Mouse (Mus musculus) retina, embryonic 14.5 days (tissue): Measurements from ENCODE around the gene Man1c1.

Experiments used
- DNase-seq: peaks from one replicate; pipeline ENCODE4 v3.0.0-alpha.2; 2015; ENCODE audit warnings: low spot score

The Man1c1 gene

DNA sequence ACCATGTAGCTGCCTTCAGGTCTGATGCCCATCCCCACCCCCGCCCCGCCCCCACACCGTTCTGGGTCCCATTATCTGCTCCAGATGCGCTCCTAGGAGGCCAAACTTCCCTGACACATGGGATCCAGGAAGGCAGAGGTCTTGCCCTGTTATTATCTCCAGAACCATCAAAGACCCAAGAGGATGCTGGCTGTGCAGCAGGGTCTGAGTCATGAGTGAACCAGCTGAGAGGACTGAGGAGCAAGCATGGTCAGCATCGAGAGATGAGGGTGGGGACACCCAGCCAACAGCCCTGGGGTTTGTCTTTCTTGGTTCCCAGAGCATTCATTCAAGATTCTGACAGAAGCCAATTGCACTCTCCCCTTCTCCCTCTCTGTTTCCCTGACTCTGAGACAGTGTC lies 100.5 kb downstream of the Man1c1 start:
- DNase-seq = no peak

DNA sequence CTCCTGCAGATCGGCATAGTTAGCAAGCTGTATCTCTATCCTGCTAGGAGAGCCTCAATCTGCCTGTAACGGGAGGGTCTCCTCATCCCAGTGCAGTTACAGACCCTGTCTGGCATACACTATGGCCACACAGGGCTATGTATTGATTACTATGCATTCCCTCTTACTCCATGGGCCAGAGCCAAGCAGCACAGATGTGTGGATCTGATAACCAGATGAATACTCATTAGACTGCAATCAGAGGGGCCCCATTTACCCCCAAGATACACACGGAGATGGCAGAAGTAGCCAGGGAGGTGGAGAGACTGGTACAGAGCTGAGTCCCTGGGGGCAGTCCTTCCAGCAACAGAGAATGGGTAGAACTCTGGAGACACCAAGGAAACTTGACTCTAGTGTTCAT lies 101.5 kb downstream of the Man1c1 start:
- DNase-seq = no peak

DNA sequence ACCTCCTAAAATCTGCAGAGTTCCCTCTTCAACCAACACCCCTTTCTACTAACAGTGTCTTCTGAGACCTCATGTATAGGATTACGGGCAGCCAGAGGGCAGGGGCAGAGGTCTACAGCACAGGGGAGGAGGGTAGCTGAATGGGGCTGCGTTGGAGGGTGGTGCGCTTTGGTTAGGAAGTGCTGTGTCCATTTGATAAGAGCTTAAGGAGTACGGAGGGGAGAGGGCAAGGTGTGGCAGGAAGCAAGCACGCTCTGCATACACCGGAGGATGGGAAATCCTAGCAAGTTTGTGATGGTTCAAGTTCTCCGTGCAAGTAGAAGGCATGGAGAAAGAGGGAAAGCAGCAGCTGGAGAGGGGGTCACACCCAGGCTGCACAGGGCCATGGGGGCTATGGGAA lies 102.1 kb downstream of the Man1c1 start:
- DNase-seq = no peak

GRCm38 (mm10) chr4:134601404-134601803 lies 102.7 kb downstream of the Man1c1 start:
- DNase-seq = no peak

DNA sequence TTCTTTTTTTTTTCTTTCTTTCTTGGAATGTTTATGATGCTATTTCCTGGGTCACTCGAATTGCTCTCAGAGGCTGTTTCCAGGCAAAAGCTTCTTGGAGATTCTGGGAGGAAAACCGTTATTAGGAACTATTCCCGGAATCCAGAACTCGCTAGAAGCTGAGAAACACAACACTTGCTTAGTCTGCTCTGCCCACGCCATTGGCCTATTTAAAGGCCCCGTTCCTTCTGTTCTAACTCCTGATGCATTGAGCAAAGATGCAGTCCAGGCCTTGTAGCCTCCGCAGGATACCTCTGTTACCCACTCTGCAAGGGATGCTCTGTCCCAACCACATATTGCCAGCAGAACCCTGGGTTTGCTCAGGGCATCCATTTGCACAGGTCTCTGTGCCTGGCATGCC lies 103.3 kb downstream of the Man1c1 start:
- no peak for DNase-seq

DNA sequence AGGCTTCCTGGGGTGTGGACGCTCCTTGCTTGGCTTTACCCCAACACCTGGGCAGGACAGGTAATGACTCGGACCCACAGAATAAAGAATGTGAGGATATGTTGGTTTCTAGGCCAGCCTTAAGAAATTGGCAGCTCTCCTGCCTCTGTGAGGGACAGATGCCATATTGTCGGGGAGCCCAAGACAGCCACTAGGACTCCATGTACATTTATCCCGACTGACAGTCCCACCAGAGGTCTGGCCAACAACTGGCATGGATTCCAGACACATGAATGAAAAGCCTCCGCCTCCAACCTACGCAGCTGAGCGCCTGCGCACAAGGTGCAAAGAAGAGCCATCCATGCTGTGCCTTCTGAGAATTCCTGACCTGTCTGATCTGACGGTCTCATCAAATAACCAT lies 104.0 kb downstream of the Man1c1 start:
- DNase-seq = no peak

DNA sequence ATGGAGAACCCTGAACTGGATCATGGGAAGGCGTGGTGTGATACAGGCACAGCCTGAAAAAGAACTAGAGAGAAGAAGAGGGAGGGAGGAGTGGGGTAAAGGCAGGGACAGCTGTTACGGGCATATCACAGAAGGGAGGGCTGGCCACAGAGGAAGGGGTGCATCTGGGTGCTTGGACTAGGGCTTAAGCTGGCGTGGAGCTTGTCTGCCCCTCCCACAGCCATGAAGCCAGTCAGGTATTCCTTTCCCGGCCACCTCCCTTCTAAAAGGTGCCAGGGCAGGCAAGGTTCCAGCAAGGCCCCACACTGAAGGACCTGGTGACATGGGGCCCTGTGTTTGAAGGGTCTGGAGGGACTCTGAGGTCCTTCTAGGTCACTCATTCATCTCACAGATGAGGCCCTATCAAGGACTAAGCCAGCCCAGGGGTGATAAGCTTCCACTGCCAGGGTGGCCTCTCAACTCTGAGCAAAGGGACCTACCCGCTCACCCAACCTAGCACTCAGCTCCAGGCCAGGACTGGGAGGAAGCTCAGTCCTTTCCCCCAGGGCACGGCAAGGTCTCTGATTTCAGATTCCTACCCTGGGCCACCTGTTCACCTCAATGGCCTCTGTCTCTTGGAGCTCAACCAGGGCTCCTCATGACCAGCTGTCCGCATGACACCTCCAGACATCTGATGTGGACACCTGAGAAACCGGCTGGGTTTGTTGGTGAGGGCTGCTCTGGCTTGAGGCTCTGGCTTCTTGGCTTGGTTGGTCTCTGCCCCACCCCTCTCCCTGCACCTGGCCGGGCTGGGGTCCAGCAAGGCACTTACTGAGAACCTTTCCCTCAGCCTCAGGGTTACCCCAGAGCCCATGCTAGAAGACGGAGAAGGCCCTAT lies 107.0 kb downstream of the Man1c1 start:
- DNase-seq = no peak

GRCm38 (mm10) chr4:134594731-134595439 lies 109.2 kb downstream of the Man1c1 start:
- no peak for DNase-seq

GRCm38 (mm10) chr4:134592442-134592841 lies 111.6 kb downstream of the Man1c1 start:
- no peak for DNase-seq

- no peak for DNase-seq
These were observed 112.5 kb downstream of the Man1c1 start for GRCm38 (mm10) chr4:134591506-134592061.

- DNase-seq = no peak
These were observed 113.7 kb downstream of the Man1c1 start for GRCm38 (mm10) chr4:134590227-134590926.

- no peak for DNase-seq
These were observed 114.3 kb downstream of the Man1c1 start for GRCm38 (mm10) chr4:134589786-134590185.

GRCm38 (mm10) chr4:134588951-134589350 lies 115.1 kb downstream of the Man1c1 start:
- DNase-seq = no peak

DNA sequence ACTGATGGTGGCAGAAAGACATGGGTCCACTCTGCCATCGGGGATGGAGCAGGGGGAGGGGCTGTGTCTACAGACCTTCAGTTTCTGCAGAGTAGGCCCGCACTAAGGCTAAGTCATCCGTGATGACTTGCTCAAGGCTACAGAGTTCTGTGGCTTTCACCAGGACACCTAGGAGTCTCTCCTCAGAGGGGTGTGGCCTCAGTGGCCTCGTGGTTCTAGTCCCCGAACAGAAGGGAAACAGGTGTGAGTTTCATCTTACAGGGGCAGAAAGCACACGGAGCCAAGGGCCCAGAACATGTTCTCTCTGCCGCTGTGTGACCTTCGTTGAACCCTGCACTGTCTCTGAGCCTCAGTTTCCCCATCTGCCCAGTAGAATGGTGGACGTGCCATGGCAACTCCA lies 115.8 kb downstream of the Man1c1 start:
- DNase-seq = no peak

- no peak for DNase-seq
These were observed 116.4 kb downstream of the Man1c1 start for GRCm38 (mm10) chr4:134587636-134588197.

- DNase-seq = no peak
These were observed 117.5 kb downstream of the Man1c1 start for GRCm38 (mm10) chr4:134586631-134587030.

DNA sequence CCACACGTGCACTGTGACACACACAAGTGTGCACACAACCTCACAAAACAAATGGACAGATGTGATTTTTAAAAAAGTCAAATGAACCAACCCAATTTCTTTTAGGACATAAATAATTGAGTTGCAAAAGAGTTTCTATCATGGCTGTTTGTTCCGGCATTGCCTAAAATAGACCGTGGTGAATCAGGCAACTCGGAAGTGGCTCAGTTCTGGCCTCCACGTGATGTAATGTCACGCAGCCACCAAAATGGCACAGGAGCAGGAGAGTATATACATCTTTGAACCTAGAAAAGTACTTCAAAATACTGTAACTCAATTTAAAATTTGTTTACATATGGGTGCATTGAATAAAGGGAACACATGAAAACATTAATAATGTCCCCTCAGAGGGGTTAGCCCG lies 118.0 kb downstream of the Man1c1 start:
- no peak for DNase-seq

DNA sequence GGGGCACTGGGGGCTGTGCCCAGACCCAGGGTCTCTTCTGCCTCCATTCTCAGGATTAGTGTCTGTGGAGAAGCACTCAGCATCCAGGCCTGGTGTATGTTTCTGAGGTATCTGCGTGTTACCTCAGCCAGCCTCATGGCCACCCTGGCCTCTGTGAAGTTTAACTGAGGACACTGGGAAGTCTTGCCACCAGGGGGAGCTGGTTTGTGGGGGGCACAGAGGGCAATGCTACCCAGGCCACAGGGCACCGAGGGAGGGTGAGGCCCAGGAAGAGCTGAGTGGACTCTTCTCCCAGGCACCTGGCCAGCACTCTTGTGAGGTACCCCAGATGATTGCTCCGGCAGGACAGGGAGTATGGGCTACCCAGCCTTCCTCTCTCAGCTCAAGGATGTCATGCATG lies 120.6 kb downstream of the Man1c1 start:
- no peak for DNase-seq

- DNase-seq = no peak
These were observed 122.7 kb downstream of the Man1c1 start for GRCm38 (mm10) chr4:134581365-134581764.

DNA sequence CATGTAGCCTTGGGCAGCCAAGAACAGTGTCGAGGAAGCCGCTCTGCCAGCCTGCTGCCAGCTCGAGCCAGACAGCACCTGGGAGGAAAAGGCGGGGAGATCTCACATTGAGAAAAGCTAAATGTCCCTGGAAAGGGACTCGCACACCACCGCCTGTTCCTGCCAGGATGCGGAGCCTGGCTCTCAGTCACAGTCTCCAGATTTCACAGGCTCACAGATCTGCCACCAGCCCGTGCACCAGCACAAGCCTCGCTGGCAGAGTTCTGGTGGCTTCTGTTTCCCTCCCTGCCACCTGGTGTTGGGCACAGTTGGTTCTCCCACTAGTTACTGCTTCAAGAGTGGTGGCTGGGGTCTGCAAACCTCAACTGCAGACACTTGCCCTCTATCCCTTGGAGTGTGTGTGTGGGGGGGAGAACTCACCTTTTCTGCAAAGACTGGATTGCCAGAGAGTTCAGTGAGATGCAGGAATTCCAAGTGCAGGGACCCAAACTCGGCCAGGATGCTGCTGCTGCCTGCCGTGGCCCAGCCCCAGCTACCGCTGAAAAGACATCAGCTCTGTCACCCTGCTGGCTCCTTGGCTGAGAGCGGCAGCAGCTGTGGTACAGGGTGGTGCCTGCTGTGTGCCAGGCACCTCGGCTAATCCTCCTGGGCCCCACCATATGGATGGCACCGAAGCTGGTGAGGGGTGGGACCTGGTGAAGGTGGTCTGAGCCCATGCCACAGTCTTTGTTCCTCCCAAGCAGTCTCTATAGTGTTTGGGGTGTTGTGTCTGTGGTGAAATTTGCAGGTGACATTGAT lies 123.5 kb downstream of the Man1c1 start:
- DNase-seq = no peak

GRCm38 (mm10) chr4:134579620-134580019 lies 124.5 kb downstream of the Man1c1 start:
- no peak for DNase-seq
